Mouse (Mus musculus) kidney, embryonic 14.5 days (tissue): ENCODE data around the gene Hist2h3c2. TPM values are rescaled to one million over a fixed set of nuclear protein-coding genes. Genes with fewer than 3 reads are reported as not detected.
"Not testable (repeated sequence)": the region's sequence is repeated elsewhere in the genome, so short reads cannot be mapped to it uniquely, and the experiment has no call there.

Experiments
- ATAC-seq: fragments of 200-750 bp; cut with Nextera tagmentation; 2 replicates; pipeline ENCODE4 v1.8.0; 2017; ENCODE audit warnings: moderate number of reproducible peaks, mild to moderate bottlenecking, moderate TSS enrichment, moderate library complexity; ENCODE audit not compliant: low FRiP score, low TSS enrichment
- H3K27ac ChIP-seq: fragments of 300-500 bp; sonication (generic); 2 replicates; pipeline ENCODE4 v1.5.1; 2014; ENCODE audit warnings: low read depth, mild to moderate bottlenecking, low read length, moderate library complexity, mixed read lengths
- H3K27me3 ChIP-seq: fragments of 300-500 bp; sonication (generic); 2 replicates; pipeline ENCODE4 v1.6.1; 2014; ENCODE audit warnings: mild to moderate bottlenecking, low read length; ENCODE audit not compliant: control insufficient read depth, insufficient read depth
- H3K36me3 ChIP-seq: fragments of 300-500 bp; sonication (generic); 2 replicates; pipeline ENCODE4 v1.6.1; 2014; ENCODE audit warnings: low read length, mixed read lengths; ENCODE audit not compliant: control insufficient read depth, insufficient read depth
- H3K4me1 ChIP-seq: fragments of 300-500 bp; sonication (generic); 2 replicates; pipeline ENCODE4 v1.6.1; 2014; ENCODE audit warnings: low read length, mixed read lengths; ENCODE audit not compliant: control insufficient read depth, insufficient read depth
- H3K4me2 ChIP-seq: fragments of 300-500 bp; sonication (generic); replicated peaks from 2 replicates; pipeline ENCODE4 v1.6.1; 2014; ENCODE audit warnings: low read depth, mild to moderate bottlenecking, low read length
- H3K4me3 ChIP-seq: fragments of 300-500 bp; sonication (generic); 2 replicates; pipeline ENCODE4 v1.5.1; 2014; ENCODE audit warnings: mild to moderate bottlenecking, low read length
- H3K9ac ChIP-seq: fragments of 300-500 bp; sonication (generic); 2 replicates; pipeline ENCODE4 v1.6.1; 2014; ENCODE audit warnings: low read depth, mild to moderate bottlenecking, low read length, moderate library complexity
- H3K9me3 ChIP-seq: fragments of 300-500 bp; sonication (generic); 2 replicates; pipeline ENCODE4 v1.6.1; 2016; ENCODE audit warnings: low read length; ENCODE audit not compliant: control insufficient read depth
- WGBS: fragments of 180-500 bp; shearing (Covaris S2); extraction: QIAGEN DNeasy Blood & Tissue Kit; methylation state at CpG from one replicate; pipeline ENCODE4 v1.1.7; 2014; 5-methylcytosine and 5-hydroxymethylcytosine counted together
- polyA plus RNA-seq: library from polyadenylated mRNA; unstranded; fragments of >200 nt; fragmentation: Nextera tagmentation; extraction: Ambion mirVana; gene quantifications from 2 replicates; pipeline ENCODE4 v1.2.1, GENCODE M21; 2014

Gene Hist2h3c2
- polyA plus RNA-seq, 1 experiment from 2014 or later = 5.4 TPM

DNA sequence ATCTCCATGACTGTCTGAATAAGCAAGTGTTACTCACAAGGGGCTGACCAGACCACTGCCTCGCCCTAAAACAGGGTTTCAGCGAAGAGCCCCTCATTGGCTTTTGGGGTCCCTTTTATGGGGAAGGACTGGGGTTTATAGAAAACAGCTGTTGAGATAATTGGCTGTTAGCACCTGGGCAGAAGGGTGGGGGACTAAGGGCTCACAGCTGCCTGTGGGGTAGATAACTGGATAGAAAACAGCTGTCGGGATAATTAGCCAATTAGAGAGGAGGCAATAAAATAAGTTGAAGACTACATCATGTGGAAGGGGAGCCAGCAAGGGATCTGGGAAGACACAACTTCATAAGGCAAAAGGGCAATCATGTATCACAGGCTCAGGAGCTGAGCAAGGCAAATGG lies 12.0 kb upstream of the Hist2h3c2 start:
- no peak for ATAC-seq
- H3K27ac ChIP-seq = no peak overlapping the region
- no peak overlapping the region for H3K4me3 ChIP-seq
- H3K36me3 ChIP-seq = no peaks in the 10 kb centered on the region
- WGBS = 60% methylated on average over 3 of the region's 3 CpGs
- no peaks in the 10 kb centered on the region for H3K27me3 ChIP-seq
- no peak overlapping the region for H3K4me2 ChIP-seq
- no peaks in the 10 kb centered on the region for H3K9me3 ChIP-seq
- no peak overlapping the region; the same call in 1 of the 2 replicates for H3K9ac ChIP-seq
- peaks cover 14% of the 10 kb centered on the region; the same call in 1 of the 2 replicates for H3K4me1 ChIP-seq

DNA sequence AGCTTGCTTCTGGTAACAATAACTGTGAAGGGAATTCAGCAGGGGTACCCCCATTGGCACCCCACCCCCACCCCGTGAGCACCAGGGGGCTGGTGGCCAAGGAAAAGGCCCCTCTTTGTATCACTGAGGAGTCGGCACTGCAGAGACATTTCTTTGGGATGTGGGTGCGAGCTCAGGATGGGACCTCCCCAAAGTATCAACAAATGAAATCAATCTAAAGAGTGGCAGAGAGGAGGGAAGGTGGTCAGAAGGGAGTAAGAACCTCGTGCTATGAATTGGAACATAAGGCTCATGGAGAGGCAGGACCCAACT lies 10.1 kb upstream of the Hist2h3c2 start:
- H3K9ac ChIP-seq = 0 out of 2 replicates have a peak overlapping the region, but pooled peaks have one; percentile 75
- H3K27ac ChIP-seq = peak overlapping the region; percentile 55; the same call in 1 of the 2 replicates
- peak overlapping the region; percentile 50 for H3K4me2 ChIP-seq
- H3K4me1 ChIP-seq = peaks cover 20% of the 10 kb centered on the region
- no peaks in the 10 kb centered on the region for H3K27me3 ChIP-seq
- H3K9me3 ChIP-seq = no peaks in the 10 kb centered on the region
- ATAC-seq = no peak
- H3K4me3 ChIP-seq = no peak overlapping the region
- 70% methylated on average over 4 of the region's 4 CpGs for WGBS
- H3K36me3 ChIP-seq = no peaks in the 10 kb centered on the region

DNA sequence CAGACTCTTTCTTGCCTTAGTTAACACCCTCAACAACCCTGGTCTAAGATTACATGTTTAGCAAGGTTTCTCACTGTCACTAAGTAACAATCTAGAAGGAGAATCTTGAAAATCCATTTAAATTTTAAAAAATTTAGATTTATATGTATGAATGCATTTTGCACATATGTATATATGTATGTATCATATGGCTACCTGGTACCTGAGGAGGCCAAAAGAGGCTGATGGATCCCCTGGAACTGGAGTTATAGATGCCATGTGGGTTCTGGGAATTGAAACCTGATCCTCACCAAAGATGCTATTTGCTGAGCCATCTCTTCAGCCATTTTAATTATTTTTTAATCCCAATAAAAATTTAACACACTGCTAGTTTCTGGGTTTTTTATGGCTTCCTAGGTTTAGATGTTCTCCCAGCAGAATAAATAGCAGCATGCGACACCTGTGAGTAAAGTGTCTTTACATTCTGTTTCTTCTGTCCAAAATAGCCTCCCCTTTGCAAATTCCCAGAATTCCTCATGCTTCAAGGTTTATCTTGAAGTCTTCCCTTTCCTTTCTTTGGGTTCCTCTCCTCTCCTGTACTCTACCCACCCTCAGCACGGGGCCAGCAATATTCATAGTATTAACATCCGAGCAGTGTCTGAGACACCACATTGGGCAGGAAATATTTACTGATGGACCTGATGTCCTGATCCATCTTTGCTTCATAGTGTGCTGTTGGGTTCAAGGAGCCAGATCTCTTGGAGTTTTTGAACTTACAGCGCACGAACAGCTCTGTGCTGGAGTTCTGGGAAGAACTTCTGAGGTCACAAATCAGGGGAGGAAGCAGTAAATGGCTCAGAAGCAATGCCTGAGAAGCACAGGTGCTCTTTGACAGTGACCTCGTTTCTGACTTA lies 9.5 kb upstream of the Hist2h3c2 start:
- no peaks in the 10 kb centered on the region for H3K9me3 ChIP-seq
- no peaks in the 10 kb centered on the region for H3K36me3 ChIP-seq
- peaks cover 22% of the 10 kb centered on the region for H3K4me1 ChIP-seq
- WGBS = 41% methylated on average over 6 of the region's 6 CpGs
- H3K27ac ChIP-seq = peak overlapping the region; percentile 55; the same call in 1 of the 2 replicates
- peak overlapping the region; percentile 53 for H3K4me3 ChIP-seq
- peak overlapping the region; percentile 75 for H3K9ac ChIP-seq
- peak overlapping the region; percentile 50 for H3K4me2 ChIP-seq
- no peaks in the 10 kb centered on the region for H3K27me3 ChIP-seq
- no peak for ATAC-seq

DNA sequence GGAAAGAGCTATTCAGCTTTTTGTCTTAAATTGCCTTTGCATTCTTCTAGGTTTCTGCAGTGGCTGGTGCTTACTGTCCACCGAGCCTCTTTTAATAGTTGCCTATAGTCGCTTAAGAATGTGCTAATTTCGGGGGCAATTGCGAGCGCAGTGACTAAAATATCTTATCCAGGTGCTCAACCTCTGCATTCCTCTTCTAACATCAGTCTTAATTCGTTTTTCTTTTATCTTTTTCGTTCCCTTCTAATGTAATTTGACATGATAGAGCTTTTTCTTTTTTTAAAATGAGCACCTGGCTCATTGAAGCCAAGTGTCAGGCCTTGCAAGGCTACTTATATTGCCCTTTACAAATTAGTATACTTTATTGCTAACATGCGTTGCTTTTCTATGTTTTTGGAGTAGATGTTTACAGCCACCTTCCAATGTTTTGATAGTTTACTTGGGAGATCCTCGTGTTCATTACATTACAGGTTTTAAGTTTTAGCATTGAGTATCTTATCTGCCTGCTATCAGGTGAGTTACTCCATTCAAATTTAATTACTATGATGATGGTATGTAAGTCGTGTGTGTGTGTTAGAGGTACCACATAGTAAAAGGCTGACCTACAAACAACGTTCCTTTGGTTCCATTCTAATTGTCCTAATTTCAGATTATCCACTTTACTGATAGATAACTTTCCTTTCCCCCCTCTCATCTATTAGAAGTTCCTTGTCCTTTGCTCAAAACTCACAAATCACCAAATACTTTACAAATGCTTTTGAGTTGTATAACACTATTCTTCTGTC lies 8.6 kb upstream of the Hist2h3c2 start:
- WGBS = 4% methylated on average over 11 of the region's 11 CpGs
- no peaks in the 10 kb centered on the region for H3K9me3 ChIP-seq

DNA sequence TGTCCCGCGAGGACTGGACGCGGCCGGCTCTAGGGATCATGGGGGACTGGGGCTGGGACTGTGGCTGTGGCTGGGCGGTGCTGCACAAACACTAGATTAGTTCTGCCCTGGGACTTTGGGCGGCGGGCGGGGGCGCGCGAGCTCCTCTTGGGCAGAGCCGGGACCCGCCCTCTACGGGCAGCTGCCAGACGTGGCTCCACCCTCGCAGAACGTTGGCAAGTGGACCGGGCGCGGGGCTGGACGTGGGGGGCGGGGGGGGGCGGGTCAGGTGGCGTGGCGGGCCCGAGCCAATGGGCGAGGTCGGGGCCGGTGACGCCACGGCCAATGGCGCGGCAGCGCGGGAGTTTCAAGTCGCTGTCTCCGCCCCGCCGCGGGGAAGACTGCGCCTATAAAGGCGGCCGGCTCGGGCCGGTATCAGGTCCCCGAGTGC lies 7.5 kb upstream of the Hist2h3c2 start, which contains the start of gene Hist2h3c1:
Gene Hist2h3c1, plus strand, starts transcription at position 259 of the 430 bp plus-strand sequence.
- Histone ChIP-seq H3K27ac (peak within 1 kb of the TSS; percentile 68), H3K9ac (peak within 1 kb of the TSS; percentile 75), H3K4me1 (peaks cover 22% of the 10 kb centered on the region), H3K4me3 (peak within 1 kb of the TSS; percentile 53), H3K4me2 (peak within 1 kb of the TSS; percentile 50)
- not testable (repeated sequence) for H3K9me3 ChIP-seq, H3K36me3 ChIP-seq, H3K27me3 ChIP-seq
- ATAC-seq = peak; percentile 93
- 0% methylated on average over 12 of the region's 47 CpGs for WGBS

More for the DNA sequence above, 8.6 kb upstream of the Hist2h3c2 start:
- no peaks in the 10 kb centered on the region for H3K36me3 ChIP-seq
- peak overlapping the region; percentile 68 for H3K27ac ChIP-seq
- peaks cover 22% of the 10 kb centered on the region for H3K4me1 ChIP-seq
- no peak for ATAC-seq
- no peaks in the 10 kb centered on the region for H3K27me3 ChIP-seq
- H3K4me2 ChIP-seq = peak overlapping the region; percentile 50
- H3K4me3 ChIP-seq = peak overlapping the region; percentile 53
- peak overlapping the region; percentile 75 for H3K9ac ChIP-seq

DNA sequence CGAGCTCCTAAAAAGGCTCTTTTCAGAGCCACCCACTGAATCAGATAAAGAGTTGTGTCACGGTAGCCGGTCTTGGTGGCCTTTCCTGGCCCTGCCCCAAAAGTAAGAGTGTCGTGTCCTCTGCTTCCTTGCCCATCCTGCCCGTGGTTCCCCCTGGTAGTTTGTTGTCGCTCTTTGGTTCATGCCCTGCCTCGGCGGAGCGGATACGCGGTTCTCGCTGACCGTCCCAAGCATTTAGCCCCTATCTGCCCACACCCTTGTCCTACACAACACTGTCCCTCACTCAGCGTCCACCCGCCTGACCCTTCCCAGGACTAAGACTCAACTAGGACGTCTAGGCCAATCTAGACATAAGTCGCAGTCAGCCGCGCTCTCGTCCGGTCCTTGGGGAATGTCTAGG lies 7.1 kb upstream of the Hist2h3c2 start:
- H3K36me3 ChIP-seq, H3K27me3 ChIP-seq, H3K4me2 ChIP-seq, ATAC-seq, H3K9me3 ChIP-seq: not testable (repeated sequence)
- 0% methylated on average over 10 of the region's 21 CpGs for WGBS
- peaks cover 22% of the 10 kb centered on the region for H3K4me1 ChIP-seq
- H3K27ac ChIP-seq = peak overlapping the region; percentile 67; the same call in 1 of the 2 replicates
- peak overlapping the region; percentile 48; the same call in 1 of the 2 replicates for H3K9ac ChIP-seq
- H3K4me3 ChIP-seq = peak overlapping the region; percentile 27; the same call in 1 of the 2 replicates

DNA sequence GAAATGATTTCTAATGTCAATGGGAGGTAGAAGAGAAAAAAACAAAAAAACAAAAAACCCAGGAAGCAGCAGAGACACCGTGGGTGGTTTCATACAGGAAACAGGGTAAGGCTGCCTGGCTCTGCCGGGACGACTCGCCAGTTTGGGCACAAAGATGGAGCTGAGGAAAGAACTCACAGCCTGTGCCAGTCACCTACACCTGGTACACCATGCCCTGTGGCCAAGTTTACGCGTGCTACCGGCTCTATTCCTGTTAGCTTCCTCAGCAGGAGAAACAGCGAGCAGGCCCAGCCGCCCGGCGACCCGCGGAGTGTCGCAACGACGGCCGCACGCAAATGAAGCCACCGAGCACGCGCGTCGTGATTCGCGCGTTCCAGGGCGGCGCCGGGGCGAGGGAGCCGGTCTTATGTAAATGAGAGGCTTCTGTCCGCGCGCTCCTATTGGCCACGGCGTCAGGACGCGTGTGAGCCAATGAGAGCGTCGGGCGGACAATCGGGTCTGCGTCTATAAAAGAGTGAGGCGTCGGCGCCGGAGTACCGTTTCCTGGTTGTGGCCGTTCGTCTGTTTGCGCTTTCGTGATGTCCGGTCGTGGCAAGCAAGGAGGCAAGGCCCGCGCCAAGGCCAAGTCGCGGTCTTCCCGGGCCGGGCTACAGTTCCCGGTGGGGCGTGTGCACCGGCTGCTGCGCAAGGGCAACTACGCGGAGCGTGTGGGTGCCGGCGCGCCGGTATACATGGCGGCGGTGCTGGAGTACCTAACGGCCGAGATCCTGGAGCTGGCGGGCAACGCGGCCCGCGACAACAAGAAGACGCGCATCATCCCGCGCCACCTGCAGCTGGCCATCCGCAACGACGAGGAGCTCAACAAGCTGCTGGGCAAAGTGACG lies 6.3 kb upstream of the Hist2h3c2 start, which contains the start of gene Hist2h2aa1:
Gene Hist2h2aa1, plus strand, starts transcription at position 495 of the 884 bp plus-strand sequence.
- H3K9ac ChIP-seq = peak within 1 kb of the TSS; percentile 79
- peak; percentile 91 for ATAC-seq

DNA sequence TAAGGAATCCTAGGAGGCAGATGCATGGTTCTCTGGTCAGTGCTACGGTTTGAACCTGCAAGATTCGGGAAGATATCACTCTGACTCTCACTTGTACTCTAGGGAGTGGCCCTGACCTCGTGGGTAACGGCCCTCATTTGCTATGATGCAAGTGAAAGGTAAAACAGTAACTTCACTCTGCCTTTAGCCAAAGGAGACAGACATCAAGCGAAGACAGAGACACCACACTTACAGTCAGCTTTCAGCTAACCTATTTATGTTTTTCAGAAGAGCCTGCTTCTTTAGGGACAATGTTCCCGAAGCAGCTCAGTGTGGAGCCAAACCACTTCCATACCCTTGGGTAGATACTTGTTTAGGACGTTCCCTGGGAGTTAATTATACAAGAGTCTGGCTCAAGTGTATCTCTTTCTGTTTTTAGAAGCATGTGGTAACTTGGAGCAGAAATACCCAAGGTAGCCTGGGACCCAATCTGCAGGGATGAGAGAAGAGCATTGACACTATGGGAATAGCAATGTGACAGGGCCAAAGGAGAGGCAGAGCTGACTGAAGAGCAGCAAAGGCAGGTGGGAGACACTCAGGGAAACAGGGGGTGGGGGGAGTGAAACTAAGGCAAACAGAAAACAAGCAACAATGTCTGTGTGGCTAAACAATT lies 5.1 kb upstream of the Hist2h3c2 start:
- no peak for ATAC-seq
- Histone ChIP-seq H3K36me3 (no peaks in the 10 kb centered on the region), H3K4me1 (peaks cover 24% of the 10 kb centered on the region), H3K4me3 (peak overlapping the region; percentile 43; the same call in 1 of the 2 replicates), H3K9ac (peak overlapping the region; percentile 79; the same call in 1 of the 2 replicates), H3K9me3 (no peaks in the 10 kb centered on the region), H3K27ac (peak overlapping the region; percentile 99), H3K4me2 (peak overlapping the region; percentile 42), H3K27me3 (no peaks in the 10 kb centered on the region)
- WGBS = 81% methylated on average over 7 of the region's 7 CpGs

More for the DNA sequence above, 6.3 kb upstream of the Hist2h3c2 start, which contains the start of gene Hist2h2aa1:
- Histone ChIP-seq H3K4me1 (peaks cover 26% of the 10 kb centered on the region), H3K4me2 (peak within 1 kb of the TSS; percentile 42), H3K27ac (peak within 1 kb of the TSS; percentile 99), H3K4me3 (peak within 1 kb of the TSS; percentile 43)
- not testable (repeated sequence) for H3K36me3 ChIP-seq, H3K27me3 ChIP-seq, H3K9me3 ChIP-seq
- 0% methylated on average over 18 of the region's 88 CpGs for WGBS
